Mouse (Mus musculus) limb, embryonic 14.5 days (tissue): ENCODE results near the gene Blzf1. TPM values are rescaled to one million over a fixed set of nuclear protein-coding genes. Genes with fewer than 3 reads are reported as not detected.

Experiments used
- ATAC-seq: fragments of 200-750 bp; cut with Nextera tagmentation; 2 replicates; pipeline ENCODE4 v1.8.0; 2017; ENCODE audit warnings: low read depth, moderate number of reproducible peaks, moderate TSS enrichment; ENCODE audit not compliant: low FRiP score
- DNase-seq: peaks from one replicate; pipeline ENCODE4 v3.0.0-alpha.2; 2015; ENCODE audit warnings: low spot score
- H3K27ac ChIP-seq: fragments of 300-500 bp; sonication (generic); replicated peaks from 2 replicates; pipeline ENCODE4 v1.5.1; 2014; ENCODE audit warnings: low read depth, mild to moderate bottlenecking, low read length, moderate library complexity, mixed read lengths
- H3K27me3 ChIP-seq: fragments of 300-500 bp; sonication (generic); 2 replicates; pipeline ENCODE4 v1.6.1; 2014; ENCODE audit warnings: low read length, mixed read lengths; ENCODE audit not compliant: control insufficient read depth, insufficient read depth
- H3K36me3 ChIP-seq: fragments of 300-500 bp; sonication (generic); 2 replicates; pipeline ENCODE4 v1.6.1; 2014; ENCODE audit warnings: mild to moderate bottlenecking, low read length, moderate library complexity, mixed read lengths; ENCODE audit not compliant: control insufficient read depth, insufficient read depth
- H3K4me1 ChIP-seq: fragments of 300-500 bp; sonication (generic); 2 replicates; pipeline ENCODE4 v1.6.1; 2014; ENCODE audit warnings: antibody characterized with exemption, low read length, mixed read lengths; ENCODE audit not compliant: control insufficient read depth, insufficient read depth
- H3K4me2 ChIP-seq: fragments of 300-500 bp; sonication (generic); replicated peaks from 2 replicates; pipeline ENCODE4 v1.6.1; 2014; ENCODE audit warnings: low read depth, mild to moderate bottlenecking, low read length, moderate library complexity; ENCODE audit not compliant: severe bottlenecking
- H3K4me3 ChIP-seq: fragments of 300-500 bp; sonication (generic); replicated peaks from 2 replicates; pipeline ENCODE4 v1.5.1; 2014; ENCODE audit warnings: low read length
- H3K9ac ChIP-seq: fragments of 300-500 bp; sonication (generic); 2 replicates; pipeline ENCODE4 v1.6.1; 2014; ENCODE audit warnings: mild to moderate bottlenecking, low read depth, low read length, moderate library complexity; ENCODE audit not compliant: severe bottlenecking
- H3K9me3 ChIP-seq: fragments of 300-500 bp; sonication (generic); 2 replicates; pipeline ENCODE4 v1.6.1; 2016; ENCODE audit warnings: low read length; ENCODE audit not compliant: control insufficient read depth
- POLR2A ChIP-seq: fragments of 200-500 bp; IDR thresholded peaks from 2 replicates; pipeline ENCODE4 v1.8.0; 2012; ENCODE audit warnings: inconsistent platforms, mild to moderate bottlenecking, moderate library complexity, borderline replicate concordance; ENCODE audit not compliant: insufficient read depth, insufficient read length; ENCODE audit errors: extremely low read depth
- WGBS: fragments of 180-500 bp; shearing (Covaris S2); extraction: QIAGEN DNeasy Blood & Tissue Kit; methylation state at CpG from one replicate; pipeline ENCODE4 v1.1.7; 2014; 5-methylcytosine and 5-hydroxymethylcytosine counted together
- polyA plus RNA-seq, 2 experiments: library from polyadenylated mRNA; depleted of rRNA in 1 of 2; stranded (reverse) in 1 of 2; unstranded in 1 of 2; fragments of >200 nt; fragmentation: Nextera tagmentation in 1 of 2; extraction: Ambion mirVana in 1 of 2; gene quantifications; 2 replicates each; pipeline versions ENCODE4 v1.2.1 to v1.2.3; 2012 to 2014

Gene Blzf1
- polyA plus RNA-seq (2012; rRNA removed) (14.1 and 18.1 TPM in 2 replicates), polyA plus RNA-seq (2014; fragmentation: Nextera tagmentation; extraction: Ambion mirVana) (30.0 and 31.6 TPM in 2 replicates)

- H3K27me3 ChIP-seq: no peaks in the 10 kb centered on the region
- no peaks in the 10 kb centered on the region for H3K9me3 ChIP-seq
- peak within 1 kb of the TSS; percentile 80 for H3K4me3 ChIP-seq
- ATAC-seq: peak; percentile 100
- TF ChIP-seq POLR2A: no peak
- DNase-seq: peak; percentile 100
- peaks cover 3% of the 10 kb centered on the region for H3K36me3 ChIP-seq
- H3K4me2 ChIP-seq: peak within 1 kb of the TSS; percentile 78
- peak within 1 kb of the TSS; percentile 72 for H3K9ac ChIP-seq
- peak within 1 kb of the TSS; percentile 67 for H3K27ac ChIP-seq
- under 1% methylated on average over 35 of the region's 35 CpGs for WGBS
- peaks cover 8% of the 10 kb centered on the region; the same call in 1 of the 2 replicates for H3K4me1 ChIP-seq
These were observed at the start of gene Blzf1 for GRCm38 (mm10) chr1:164307124-164307751. Blzf1 (minus strand) TSS chr1:164307489.

GRCm38 (mm10) chr1:164353443-164353842, 46.2 kb upstream of the Blzf1 start:
- no peaks in the 10 kb centered on the region for H3K4me1 ChIP-seq
- TF ChIP-seq POLR2A: no peak
- no peak for ATAC-seq

DNA sequence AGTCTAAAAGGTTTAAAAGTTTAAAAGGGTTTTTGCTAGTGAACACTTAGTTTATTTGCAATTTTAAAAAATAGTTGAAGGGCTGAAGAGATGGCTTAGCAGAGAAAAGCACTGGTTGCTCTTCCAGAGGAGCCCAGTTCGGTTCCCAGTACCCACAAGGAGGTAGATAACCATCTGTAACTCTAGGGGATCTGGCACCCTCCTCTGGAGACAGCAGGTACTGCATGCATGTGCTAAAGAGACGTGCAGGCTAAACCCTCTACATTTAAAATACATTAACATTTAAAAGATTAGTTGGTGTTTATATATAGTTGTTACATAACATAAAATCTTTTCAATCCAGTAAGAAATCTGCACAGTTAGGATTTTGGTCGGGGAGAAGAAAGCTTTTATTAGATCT, 34.9 kb upstream of the Blzf1 start:
- TF ChIP-seq POLR2A: no peak

More at GRCm38 (mm10) chr1:164353443-164353842, 46.2 kb upstream of the Blzf1 start:
- no peak overlapping the region for H3K9ac ChIP-seq
- 85% methylated on average over 3 of the region's 3 CpGs for WGBS
- no peak overlapping the region for H3K4me3 ChIP-seq
- no peaks in the 10 kb centered on the region for H3K27me3 ChIP-seq
- no peak for DNase-seq
- no peaks in the 10 kb centered on the region for H3K9me3 ChIP-seq
- H3K27ac ChIP-seq: no peak overlapping the region
- no peak overlapping the region for H3K4me2 ChIP-seq
- H3K36me3 ChIP-seq: peaks cover 2% of the 10 kb centered on the region; the same call in 1 of the 2 replicates

GRCm38 (mm10) chr1:164335846-164336245, 28.6 kb upstream of the Blzf1 start:
- no peaks in the 10 kb centered on the region for H3K9me3 ChIP-seq
- DNase-seq (no peak), ATAC-seq (no peak)
- WGBS: 87% methylated on average over 4 of the region's 4 CpGs
- H3K27me3 ChIP-seq: no peaks in the 10 kb centered on the region
- TF ChIP-seq POLR2A: no peak
- H3K4me3 ChIP-seq: no peak overlapping the region
- H3K4me1 ChIP-seq: no peaks in the 10 kb centered on the region
- no peak overlapping the region for H3K27ac ChIP-seq
- no peak overlapping the region for H3K4me2 ChIP-seq
- H3K9ac ChIP-seq: no peak overlapping the region
- H3K36me3 ChIP-seq: peaks cover 24% of the 10 kb centered on the region

More for the DNA sequence above, 34.9 kb upstream of the Blzf1 start:
- no peaks in the 10 kb centered on the region for H3K27me3 ChIP-seq
- no peak overlapping the region for H3K4me2 ChIP-seq
- no peak overlapping the region for H3K27ac ChIP-seq
- ATAC-seq (no peak), DNase-seq (no peak)
- H3K9me3 ChIP-seq: no peaks in the 10 kb centered on the region
- 86% methylated on average over 3 of the region's 3 CpGs for WGBS
- no peak overlapping the region for H3K4me3 ChIP-seq
- no peaks in the 10 kb centered on the region for H3K4me1 ChIP-seq
- peaks cover 16% of the 10 kb centered on the region; the same call in 1 of the 2 replicates for H3K36me3 ChIP-seq
- no peak overlapping the region for H3K9ac ChIP-seq

DNA sequence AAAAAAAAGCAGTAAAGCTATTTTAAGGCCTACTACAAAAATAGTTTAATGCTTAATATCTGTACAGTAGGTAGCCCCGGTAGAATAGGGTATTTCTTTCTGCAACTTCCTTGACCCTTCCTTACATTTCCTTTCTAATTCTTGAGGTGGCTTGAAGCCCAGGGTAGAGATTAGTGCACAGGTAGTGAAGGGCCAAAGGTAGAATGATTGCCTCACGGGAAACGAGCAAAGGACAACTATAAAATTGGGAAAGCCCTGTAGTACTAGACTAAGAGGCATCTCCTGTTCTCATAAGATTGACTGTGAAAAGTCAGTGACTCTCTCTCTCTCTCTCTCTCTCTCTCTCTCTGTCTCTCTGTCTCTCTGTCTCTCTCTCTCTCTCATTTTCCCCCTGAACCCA, 28.1 kb upstream of the Blzf1 start:
- ATAC-seq: no peak
- Histone ChIP-seq H3K4me2 (no peak overlapping the region), H3K4me3 (no peak overlapping the region), H3K27me3 (no peaks in the 10 kb centered on the region), H3K9ac (no peak overlapping the region), H3K4me1 (no peaks in the 10 kb centered on the region), H3K27ac (no peak overlapping the region), H3K9me3 (no peaks in the 10 kb centered on the region), H3K36me3 (peaks cover 27% of the 10 kb centered on the region)
- no peak for DNase-seq
- no peak for TF ChIP-seq POLR2A
- 87% methylated on average over 3 of the region's 3 CpGs for WGBS
